Mouse (Mus musculus): ENCODE results near the gene Fam69b.

DNA sequence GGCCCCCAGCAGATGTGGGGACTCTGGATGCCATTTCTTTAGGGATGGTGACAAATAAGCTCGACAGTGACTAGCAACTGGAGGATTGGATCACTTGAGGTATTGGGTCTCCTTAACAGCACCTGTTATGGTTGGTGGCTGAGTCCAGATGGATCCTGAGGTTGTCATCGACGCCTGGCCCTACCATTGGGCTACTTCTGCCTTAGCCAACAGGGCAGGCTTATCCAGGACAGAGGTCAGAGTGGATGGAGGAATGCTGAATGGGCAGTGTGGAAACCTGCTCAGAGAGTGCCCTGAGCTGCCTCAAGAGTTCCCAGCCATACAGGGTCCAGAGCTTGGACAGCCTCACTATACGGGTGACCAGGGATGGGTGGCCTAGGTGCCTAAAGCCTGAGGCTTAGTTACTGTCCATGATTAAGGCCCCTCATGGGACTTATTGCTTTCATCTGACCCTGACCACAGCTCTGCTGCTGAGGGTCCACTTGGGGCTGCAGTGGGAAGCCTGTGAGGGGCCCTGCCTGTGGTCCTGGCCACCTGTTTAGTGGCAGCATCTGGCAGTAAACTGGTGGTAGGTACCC is 5.8 kb downstream of the Fam69b start:
- no peak for TF ChIP-seq CTCF (IDR thresholded peaks at IDR 0.05; ENCODE audit: control insufficient read depth, insufficient read depth, low read length)
- no peak for TF ChIP-seq POLR2A (IDR thresholded peaks at IDR 0.05; ENCODE audit: borderline replicate concordance, control insufficient read depth, low read depth, low read length)

All from bone marrow, adult 2 months (tissue).